Mouse (Mus musculus): Measurements from ENCODE around the gene 1810009A15Rik.
"Not testable (repeated sequence)": the region's sequence is repeated elsewhere in the genome, so short reads cannot be mapped to it uniquely, and the experiment has no call there.

The 1810009A15Rik gene

GRCm38 (mm10) chr19:8888511-8889385 lies at the start of gene 1810009A15Rik, which contains the start of gene Gm49416:
Gene 1810009A15Rik (plus strand): TSS chr19:8888853.
Gene Gm49416 (plus strand): TSS chr19:8888926.
- DNase-seq (ENCODE audit: low read depth, low spot score), result peak; percentile 91

- DNase-seq (ENCODE audit: low read depth, low spot score), result no peak
These were observed 49.3 kb upstream of the 1810009A15Rik start, which contains the start of gene Gng3 for GRCm38 (mm10) chr19:8839103-8839907. Gene Gng3 (minus strand): TSS chr19:8839194.

- no peak for DNase-seq (ENCODE audit: low read depth, low spot score)
These were observed 48.5 kb upstream of the 1810009A15Rik start for GRCm38 (mm10) chr19:8839908-8840791.

DNA sequence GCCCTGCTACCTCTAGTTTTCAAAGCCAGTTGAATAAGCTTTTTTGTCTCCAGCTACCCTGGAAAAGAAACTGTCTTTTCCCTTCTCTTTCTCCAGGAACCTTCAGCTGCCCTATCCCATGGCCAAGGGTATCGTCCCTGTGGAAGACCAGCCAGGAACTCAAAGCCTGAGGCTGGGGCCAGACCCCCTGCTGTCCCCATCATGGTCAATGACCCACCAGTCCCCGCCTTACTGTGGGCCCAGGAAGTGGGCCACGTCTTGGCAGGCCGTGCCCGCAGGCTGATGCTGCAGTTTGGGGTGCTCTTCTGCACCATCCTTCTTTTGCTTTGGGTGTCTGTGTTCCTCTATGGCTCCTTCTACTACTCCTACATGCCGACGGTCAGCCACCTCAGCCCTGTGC lies 47.6 kb upstream of the 1810009A15Rik start:
- DNase-seq (ENCODE audit: low read depth, low spot score), result no peak

GRCm38 (mm10) chr19:8842961-8843360 lies 45.7 kb upstream of the 1810009A15Rik start:
- no peak for DNase-seq (ENCODE audit: low read depth, low spot score)

DNA sequence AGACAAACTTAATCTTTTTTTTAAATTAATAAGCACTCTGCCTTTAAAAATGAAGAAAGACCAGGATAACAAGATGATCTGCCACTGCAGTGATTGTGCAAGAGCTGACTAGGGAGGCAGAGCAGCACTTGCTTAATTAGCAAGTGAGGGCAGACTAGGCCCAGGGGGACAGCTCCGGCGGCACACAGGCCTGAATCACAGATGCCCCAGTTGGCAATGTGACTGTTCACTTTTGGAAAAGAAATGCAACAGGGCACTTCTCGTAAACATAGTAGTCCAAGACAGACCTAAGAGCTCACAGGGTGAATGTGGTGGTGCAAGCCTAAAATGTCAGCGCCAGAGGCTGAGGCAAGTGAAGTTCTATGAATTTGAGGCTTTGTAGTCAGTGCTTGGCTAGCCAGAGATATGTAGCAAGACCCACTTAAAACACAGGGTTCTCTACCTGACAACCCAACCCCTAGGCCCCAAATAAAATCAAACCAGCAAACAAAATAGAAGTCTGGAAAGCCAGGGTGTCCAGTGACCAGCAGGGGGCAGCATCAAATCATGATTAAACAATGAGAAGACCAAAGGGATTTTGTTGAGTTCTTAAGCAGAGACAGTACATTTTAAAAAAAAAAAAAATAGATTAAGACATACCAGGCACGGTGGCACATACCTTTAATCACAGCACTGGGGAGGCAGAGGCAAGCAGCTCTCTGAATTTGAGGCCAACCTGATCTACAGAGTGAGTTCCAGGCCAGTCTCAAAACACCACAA lies 44.1 kb upstream of the 1810009A15Rik start:
- no peak for DNase-seq (ENCODE audit: low read depth, low spot score)

- no peak for DNase-seq (ENCODE audit: low read depth, low spot score)
These were observed 40.3 kb upstream of the 1810009A15Rik start for GRCm38 (mm10) chr19:8848356-8848755.

GRCm38 (mm10) chr19:8850402-8850901 lies 38.2 kb upstream of the 1810009A15Rik start, which contains the start of gene Lrrn4cl:
Gene Lrrn4cl (plus strand): TSS chr19:8850768.
- no peak for DNase-seq (ENCODE audit: low read depth, low spot score)

DNA sequence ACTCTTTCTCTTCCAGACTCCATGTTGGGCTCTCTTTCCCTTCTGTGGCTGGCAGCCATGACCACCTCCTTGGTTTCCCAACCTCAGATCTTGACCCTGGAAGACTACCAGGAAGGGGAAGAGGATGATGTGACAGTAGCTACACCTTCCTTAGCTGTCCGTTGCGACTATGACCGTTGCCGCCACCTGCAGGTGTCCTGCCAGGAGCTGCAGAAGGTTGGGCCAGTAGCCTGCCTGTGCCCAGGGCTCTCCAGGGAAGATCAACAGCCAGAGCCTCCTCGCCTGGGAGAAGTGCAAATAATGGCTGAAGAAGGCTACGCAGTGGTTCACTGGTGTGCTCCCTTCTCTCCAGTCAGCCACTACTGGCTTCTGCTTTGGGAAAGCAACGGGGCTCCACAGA lies 37.0 kb upstream of the 1810009A15Rik start:
- DNase-seq (ENCODE audit: low read depth, low spot score), result no peak

- no peak for DNase-seq (ENCODE audit: low read depth, low spot score)
These were observed 36.3 kb upstream of the 1810009A15Rik start for GRCm38 (mm10) chr19:8852236-8852928.

DNA sequence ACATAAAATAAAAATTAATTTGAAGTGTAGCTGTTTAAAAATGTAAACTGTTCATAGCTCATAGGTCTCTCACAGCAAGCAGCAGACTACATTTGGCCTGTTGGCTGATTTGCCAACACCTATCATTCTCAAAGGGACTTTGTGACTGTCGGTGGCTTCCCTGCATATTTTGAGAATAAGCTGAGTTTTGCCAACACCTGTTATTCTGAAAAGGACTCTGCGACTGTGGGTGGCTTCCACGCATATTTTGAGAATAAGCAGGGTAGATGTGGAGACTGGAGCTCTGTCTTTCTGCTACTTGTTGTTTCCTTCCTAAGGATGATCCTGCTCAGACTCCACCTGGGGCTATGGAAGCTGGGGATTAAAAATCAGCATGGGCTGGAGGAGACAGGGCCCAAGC lies 35.5 kb upstream of the 1810009A15Rik start:
- DNase-seq (ENCODE audit: low read depth, low spot score), result no peak

DNA sequence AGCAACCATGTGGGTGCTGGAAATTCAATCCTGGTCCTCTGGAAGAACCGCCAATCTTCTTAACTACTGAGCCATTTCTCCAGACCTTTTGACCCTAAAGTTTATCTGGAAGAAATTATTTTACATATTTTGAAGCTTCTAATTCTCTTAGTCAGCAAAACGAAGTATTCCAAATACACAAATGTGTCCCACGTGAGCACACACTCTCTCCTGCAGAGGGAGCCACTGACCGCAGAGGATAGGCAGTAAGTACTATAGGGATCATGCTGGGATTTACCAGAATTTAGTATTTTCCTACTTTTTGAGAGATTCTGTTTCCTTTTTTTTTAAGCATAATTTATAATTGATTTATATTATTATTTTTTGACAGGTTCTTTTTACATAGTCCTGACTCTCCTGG lies 31.0 kb upstream of the 1810009A15Rik start:
- DNase-seq (ENCODE audit: low read depth, low spot score), result no peak

- no peak for DNase-seq (ENCODE audit: low read depth, low spot score)
These were observed 29.6 kb upstream of the 1810009A15Rik start for GRCm38 (mm10) chr19:8859018-8859417.

GRCm38 (mm10) chr19:8864265-8864664 lies 24.4 kb upstream of the 1810009A15Rik start:
- DNase-seq (ENCODE audit: low read depth, low spot score), result no peak

DNA sequence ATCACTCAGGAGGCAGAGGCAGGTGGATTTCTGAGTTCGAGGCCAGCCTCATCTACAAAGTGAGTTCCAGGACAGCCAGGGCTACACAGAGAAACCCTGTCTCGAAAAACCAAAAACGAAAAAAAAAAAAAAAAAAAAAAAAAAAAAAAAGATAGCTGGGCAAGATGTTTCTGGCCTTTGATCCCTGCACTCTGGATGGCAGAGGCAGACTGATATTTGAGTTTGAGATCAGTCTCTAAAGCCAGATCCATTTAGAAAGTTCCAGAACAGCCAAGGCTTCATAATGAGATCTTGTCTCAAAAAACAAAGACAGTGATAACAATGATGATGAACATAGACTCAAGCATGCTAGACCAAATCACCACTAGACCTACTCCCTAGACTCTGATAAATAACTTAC lies 18.3 kb upstream of the 1810009A15Rik start:
- not testable (repeated sequence) for DNase-seq (ENCODE audit: low read depth, low spot score)

GRCm38 (mm10) chr19:8870838-8871237 lies 17.8 kb upstream of the 1810009A15Rik start:
- no peak for DNase-seq (ENCODE audit: low read depth, low spot score)

- DNase-seq (ENCODE audit: low read depth, low spot score), result peak; percentile 92
These were observed 17.1 kb upstream of the 1810009A15Rik start, which contains the start of gene Ubxn1 for GRCm38 (mm10) chr19:8871267-8872186. Gene Ubxn1 (plus strand): TSS chr19:8871496.

GRCm38 (mm10) chr19:8872266-8872840 lies 16.3 kb upstream of the 1810009A15Rik start:
- DNase-seq (ENCODE audit: low read depth, low spot score), result no peak
